ENCODE assay signal across 31 mouse cellular contexts in genomic region chr15:10636844-10637243, GRCm38 (mm10).
DNase-seq lines count a peak whose midpoint lies in the region; ATAC-seq and TF ChIP-seq lines count a peak whose summit lies in the region.
"Had no signal": no experiment of that assay in that cellular context is flagged by ENCODE, and none has a peak within 500 bp of the region (broad histone marks: within the 10 kb centered on the region; RNA-seq: fewer than 3 reads in every experiment).

No protein-coding gene starts in this region.

- TF ChIP-seq CTCF in heart, adult 2 months (IDR thresholded peaks at IDR 0.05): no peak

- H3K4me3 ChIP-seq in kidney, embryonic 16.5 days (ENCODE audit: low read length): no peak overlapping the region
- no peak overlapping the region for H3K4me3 ChIP-seq in embryonic facial prominence, embryonic 14.5 days (ENCODE audit: low read depth, low read length)
- H3K4me3 ChIP-seq in limb, embryonic 14.5 days (replicated peaks; ENCODE audit: low read length): no peak overlapping the region
- H3K4me3 ChIP-seq in heart, adult 2 months: no peak overlapping the region
- H3K4me3 ChIP-seq: embryonic facial prominence, embryonic 13.5 days; heart, embryonic 12.5 days; hindbrain, embryonic 15.5 days; liver, embryonic 15.5 days; midbrain, embryonic 10.5 days; midbrain, embryonic 15.5 days had no signal

- peaks cover 48% of the 10 kb centered on the region for H3K4me1 ChIP-seq in kidney, embryonic 16.5 days (ENCODE audit: insufficient read depth, low read length)
- H3K4me1 ChIP-seq in embryonic facial prominence, embryonic 14.5 days (ENCODE audit: control insufficient read depth, insufficient read depth, low read length): peaks cover 26% of the 10 kb centered on the region
- H3K4me1 ChIP-seq in limb, embryonic 14.5 days (ENCODE audit: control insufficient read depth, insufficient read depth, low read length): peaks cover 38% of the 10 kb centered on the region
- peaks cover 1% of the 10 kb centered on the region; the same call in 1 of the 2 replicates for H3K4me1 ChIP-seq in heart, adult 2 months (ENCODE audit: control insufficient read depth, insufficient read depth, low read length)

- intact Hi-C loops in heart, adult 2 months (cut with DNase I): no loop called here

- H3K4me2 ChIP-seq in kidney, embryonic 16.5 days (replicated peaks; ENCODE audit: low read depth, low read length): no peak overlapping the region
- H3K4me2 ChIP-seq in embryonic facial prominence, embryonic 14.5 days (ENCODE audit: low read depth, low read length): no peak overlapping the region
- H3K4me2 ChIP-seq in limb, embryonic 14.5 days (replicated peaks; ENCODE audit: low read depth, low read length, severe bottlenecking): no peak overlapping the region
- H3K4me2 ChIP-seq: embryonic facial prominence, embryonic 13.5 days; heart, embryonic 12.5 days; hindbrain, embryonic 15.5 days; liver, embryonic 15.5 days; lung, embryonic 14.5 days; midbrain, embryonic 15.5 days had no signal

- peak overlapping the region; percentile 78 for H3K27ac ChIP-seq in kidney, embryonic 16.5 days (ENCODE audit: low read length)
- H3K27ac ChIP-seq in embryonic facial prominence, embryonic 14.5 days (replicated peaks; ENCODE audit: low read depth, low read length): 0 out of 2 replicates have a peak overlapping the region, but pooled peaks have one; percentile 16
- H3K27ac ChIP-seq in limb, embryonic 14.5 days (replicated peaks; ENCODE audit: low read depth, low read length): no peak overlapping the region
- H3K27ac ChIP-seq in heart, adult 2 months: no peak overlapping the region
- H3K27ac ChIP-seq: hindbrain, embryonic 15.5 days; liver, embryonic 15.5 days; midbrain, embryonic 10.5 days; midbrain, embryonic 15.5 days; stomach, postnatal 0 days had no signal

- H3K27me3 ChIP-seq in kidney, embryonic 16.5 days (ENCODE audit: insufficient read depth, low read length): no peaks in the 10 kb centered on the region
- H3K27me3 ChIP-seq in embryonic facial prominence, embryonic 14.5 days (replicated peaks; ENCODE audit: control insufficient read depth, insufficient read depth, low read length): no peaks in the 10 kb centered on the region
- H3K27me3 ChIP-seq in limb, embryonic 14.5 days (ENCODE audit: control insufficient read depth, insufficient read depth, low read length): no peaks in the 10 kb centered on the region
- no peaks in the 10 kb centered on the region for H3K27me3 ChIP-seq in heart, adult 2 months (ENCODE audit: control insufficient read depth, insufficient read depth, low read length)
- H3K27me3 ChIP-seq: embryonic facial prominence, embryonic 13.5 days; heart, embryonic 12.5 days; hindbrain, embryonic 15.5 days; liver, embryonic 15.5 days; midbrain, embryonic 15.5 days had no signal

- H3K9ac ChIP-seq in kidney, embryonic 16.5 days (replicated peaks; ENCODE audit: low read length): no peak overlapping the region
- no peak overlapping the region for H3K9ac ChIP-seq in embryonic facial prominence, embryonic 14.5 days (ENCODE audit: low read depth, low read length)
- H3K9ac ChIP-seq in limb, embryonic 14.5 days (ENCODE audit: low read depth, low read length, severe bottlenecking): no peak overlapping the region
- H3K9ac ChIP-seq in heart, adult 2 months (ENCODE audit: low read depth, low read length): no peak overlapping the region
- H3K9ac ChIP-seq: embryonic facial prominence, embryonic 13.5 days; heart, embryonic 12.5 days; hindbrain, embryonic 15.5 days; liver, embryonic 15.5 days; lung, embryonic 14.5 days; midbrain, embryonic 15.5 days had no signal

- H3K79me2 ChIP-seq in heart, adult 2 months (replicated peaks; ENCODE audit: control insufficient read depth, insufficient read depth, low read length): no peaks in the 10 kb centered on the region

- WGBS in kidney, embryonic 16.5 days: 54% methylated on average over 3 of the region's 3 CpGs
- 77% methylated on average over 3 of the region's 3 CpGs for WGBS in embryonic facial prominence, embryonic 14.5 days
- 42% methylated on average over 3 of the region's 3 CpGs for WGBS in limb, embryonic 14.5 days
- 91% methylated on average over 3 of the region's 3 CpGs for WGBS in heart, adult 2 months

- no peak for TF ChIP-seq EP300 in heart, adult 2 months (IDR thresholded peaks at IDR 0.05; ENCODE audit: insufficient read depth, low read depth, low read length)

- no peaks in the 10 kb centered on the region for H3K9me3 ChIP-seq in kidney, embryonic 16.5 days (ENCODE audit: low read length)
- H3K9me3 ChIP-seq in embryonic facial prominence, embryonic 14.5 days (ENCODE audit: control insufficient read depth, low read length): no peaks in the 10 kb centered on the region
- no peaks in the 10 kb centered on the region for H3K9me3 ChIP-seq in limb, embryonic 14.5 days (ENCODE audit: control insufficient read depth, low read length)
- H3K9me3 ChIP-seq: embryonic facial prominence, embryonic 13.5 days; heart, embryonic 12.5 days; hindbrain, embryonic 15.5 days; liver, embryonic 15.5 days; midbrain, embryonic 10.5 days; midbrain, embryonic 15.5 days had no signal

- no peak for TF ChIP-seq POLR2A in limb, embryonic 14.5 days (IDR thresholded peaks at IDR 0.05; ENCODE audit: borderline replicate concordance, extremely low read depth, insufficient read depth, insufficient read length)
- TF ChIP-seq POLR2A in heart, adult 2 months (IDR thresholded peaks at IDR 0.05; ENCODE audit: insufficient read depth, low read depth, low read length): no peak

- no peak for DNase-seq in kidney, postnatal 25 days
- DNase-seq in embryonic facial prominence, embryonic 14.5 days (ENCODE audit: low spot score): no peak
- DNase-seq in gonadal fat pad, adult 2 months (ENCODE audit: low read depth): peak; percentile 37
- no peak for DNase-seq in limb, embryonic 14.5 days (ENCODE audit: low spot score)
- DNase-seq in heart, adult 2 months: no peak
- DNase-seq in right cerebral cortex, adult 2 months (ENCODE audit: low spot score in 2 of 2): no peak
- DNase-seq: adrenal gland, postnatal 36 days; B cell, adult 2 months; cerebellum, adult 18-20 months; cerebellum, postnatal 10 days; gastrocnemius, postnatal 25 days; heart, adult 18-20 months; heart, postnatal 4 days; kidney, adult 8-10 months; left cerebral cortex, postnatal 4 days; lung, embryonic 14.5 days; lung, postnatal 14 days; right cerebral cortex, adult 18-20 months; right cerebral cortex, postnatal 4 days; thymus, adult 18-20 months; thymus, postnatal 25 days had no signal

- peaks cover 7% of the 10 kb centered on the region; the same call in 1 of the 2 replicates for H3K36me3 ChIP-seq in kidney, embryonic 16.5 days (ENCODE audit: insufficient read depth, low read length)
- peaks cover 12% of the 10 kb centered on the region for H3K36me3 ChIP-seq in embryonic facial prominence, embryonic 14.5 days (ENCODE audit: control insufficient read depth, insufficient read depth, low read length)
- H3K36me3 ChIP-seq in limb, embryonic 14.5 days (ENCODE audit: control insufficient read depth, insufficient read depth, low read length): peaks cover 13% of the 10 kb centered on the region
- H3K36me3 ChIP-seq in heart, adult 2 months (ENCODE audit: control insufficient read depth, insufficient read depth, low read length): no peaks in the 10 kb centered on the region; the same call in 1 of the 2 replicates
- H3K36me3 ChIP-seq: hindbrain, embryonic 15.5 days; liver, embryonic 15.5 days; midbrain, embryonic 15.5 days had no signal

- no peak for ATAC-seq in kidney, embryonic 16.5 days (ENCODE audit: low FRiP score, low TSS enrichment)
- no peak for ATAC-seq in embryonic facial prominence, embryonic 14.5 days (ENCODE audit: low read depth)
- peak; percentile 7; the same call in 1 of the 2 replicates for ATAC-seq in limb, embryonic 14.5 days (ENCODE audit: low FRiP score, low read depth)
- ATAC-seq: forebrain, embryonic 14.5 days; inflammation-experienced regulatory T-cells, adult 6 months; midbrain, embryonic 15.5 days had no signal

Comparison
In these comparisons a context has a peak if more than half of its experiments do, and no peak if none do; other contexts are left out.
1. H3K27ac ChIP-seq: peak in kidney, embryonic 16.5 days (single experiment) and embryonic facial prominence, embryonic 14.5 days (single experiment); none in limb, embryonic 14.5 days (single experiment) and heart, adult 2 months (single experiment).